Mouse (Mus musculus) ES-Bruce4 (cell line): ENCODE data around the gene Fndc3a.

Experiments used
- CTCF ChIP-seq: IDR thresholded peaks from one replicate; pipeline ENCODE4 v1.8.1; 2011; ENCODE audit warnings: low read depth, low read length
- EP300 ChIP-seq: IDR thresholded peaks from 2 replicates; pipeline ENCODE4 v1.6.1; 2011; ENCODE audit warnings: low read depth, low read length; ENCODE audit not compliant: insufficient read depth
- POLR2A ChIP-seq: IDR thresholded peaks from one replicate; pipeline ENCODE4 v1.8.1; 2011; ENCODE audit warnings: low read length; ENCODE audit not compliant: insufficient read depth

GRCm38 (mm10) chr14:72555846-72556245 lies 154.0 kb downstream of the Fndc3a start:
- peak; percentile 8 for TF ChIP-seq CTCF
- no peak for TF ChIP-seq EP300
- TF ChIP-seq POLR2A, result no peak
